Mouse (Mus musculus) heart, adult 2 months (tissue): ENCODE results near the gene Tex12.

Experiments used
- CTCF ChIP-seq: fragments of 200-600 bp; IDR thresholded peaks from 2 replicates; pipeline ENCODE4 v1.8.1; 2022; ENCODE audit warnings: antibody characterized with exemption, mild to moderate bottlenecking, moderate library complexity
- EP300 ChIP-seq: fragments of 200-500 bp; IDR thresholded peaks from 2 replicates; pipeline ENCODE4 v1.6.1; 2011; ENCODE audit warnings: low read depth, low read length, control low read depth; ENCODE audit not compliant: insufficient read depth
- POLR2A ChIP-seq: fragments of 200-500 bp; IDR thresholded peaks from 2 replicates; pipeline ENCODE4 v1.6.1; 2011; ENCODE audit warnings: mild to moderate bottlenecking, low read depth, low read length, control low read depth; ENCODE audit not compliant: insufficient read depth

GRCm38 (mm10) chr9:50586955-50587354, 25.8 kb upstream of the Tex12 start:
- no peak for TF ChIP-seq POLR2A
- TF ChIP-seq EP300: no peak
- TF ChIP-seq CTCF: no peak
